Mouse (Mus musculus) gonadal fat pad, adult 2 months (tissue): ENCODE results near the gene Mcl1. TPM values are rescaled to one million over a fixed set of nuclear protein-coding genes. Genes with fewer than 3 reads are reported as not detected.

ENCODE experiments used
- DNase-seq: peaks from one replicate; pipeline ENCODE4 v3.0.0-alpha.2; 2012; ENCODE audit warnings: low read depth
- polyA plus RNA-seq: library from polyadenylated mRNA; depleted of rRNA; stranded (reverse); fragments of >200 nt; gene quantifications from 2 replicates; pipeline ENCODE4 v1.2.3, GENCODE M21; 2012; rRNA removed

Gene Mcl1
- polyA plus RNA-seq, 1 experiment: 27.3 TPM

- no peak for DNase-seq
Measured at GRCm38 (mm10) chr3:95707497-95707896, 48.9 kb downstream of the Mcl1 start.

GRCm38 (mm10) chr3:95709044-95709443 is 50.5 kb downstream of the Mcl1 start:
- DNase-seq: no peak

GRCm38 (mm10) chr3:95709967-95710366 is 51.4 kb downstream of the Mcl1 start:
- no peak for DNase-seq

Other genes starting within 250 kb of the Mcl1 start
- 27.0 and 31.4 TPM in 2 replicates for gene Arnt, start 224.4 kb upstream of the Mcl1 start, polyA plus RNA-seq
- gene Ctsk, start 159.5 kb upstream of the Mcl1 start, polyA plus RNA-seq: 14.6 and 14.8 TPM in 2 replicates
- 26.2 and 27.6 TPM in 2 replicates for gene Ctss, start 132.0 kb upstream of the Mcl1 start, polyA plus RNA-seq
- gene Hormad1, start 99.1 kb upstream of the Mcl1 start, polyA plus RNA-seq: not detected in 2 replicates
- gene Golph3l, start 69.9 kb upstream of the Mcl1 start, polyA plus RNA-seq: 11.1 and 12.8 TPM in 2 replicates
- 14.6 and 19.8 TPM in 2 replicates for gene Ensa, start 33.8 kb upstream of the Mcl1 start, polyA plus RNA-seq
- gene Adamtsl4, start 29.1 kb downstream of the Mcl1 start, polyA plus RNA-seq: 12.5 and 15.3 TPM in 2 replicates
- gene Ecm1, start 80.8 kb downstream of the Mcl1 start, polyA plus RNA-seq: 504 and 611 TPM in 2 replicates
- gene Tars2, start 101.4 kb downstream of the Mcl1 start, polyA plus RNA-seq: 25.2 and 31.4 TPM in 2 replicates
- 11.1 and 16.2 TPM in 2 replicates for gene Rprd2, start 160.1 kb downstream of the Mcl1 start, polyA plus RNA-seq
- gene Prpf3, start 197.1 kb downstream of the Mcl1 start, polyA plus RNA-seq: 9.9 and 11.6 TPM in 2 replicates
- 87.1 and 129 TPM in 2 replicates for gene Mrps21, start 212.7 kb downstream of the Mcl1 start, polyA plus RNA-seq
- 8.7 and 9.0 TPM in 2 replicates for gene Ciart, start 223.5 kb downstream of the Mcl1 start, polyA plus RNA-seq
- 9.5 and 14.8 TPM in 2 replicates for gene BC028528, start 233.2 kb downstream of the Mcl1 start, polyA plus RNA-seq
- gene Aph1a, start 235.2 kb downstream of the Mcl1 start, polyA plus RNA-seq: 125 and 127 TPM in 2 replicates
- 12.9 and 14.1 TPM in 2 replicates for gene Car14, start 245.9 kb downstream of the Mcl1 start, polyA plus RNA-seq